Mouse (Mus musculus) intestine, embryonic 16.5 days (tissue): ENCODE measurements around the gene Rbfox2. TPM values are rescaled to one million over a fixed set of nuclear protein-coding genes. Genes with fewer than 3 reads are reported as not detected.

Experiments used
- ATAC-seq: fragments of 200-750 bp; cut with Nextera tagmentation; 2 replicates; pipeline ENCODE4 v1.8.0; 2017; ENCODE audit warnings: moderate TSS enrichment, moderate library complexity
- H3K27ac ChIP-seq: fragments of 300-500 bp; sonication (generic); 2 replicates; pipeline ENCODE4 v1.5.1; 2014; ENCODE audit warnings: mild to moderate bottlenecking, low read length
- H3K27me3 ChIP-seq: fragments of 300-500 bp; sonication (generic); replicated peaks from 2 replicates; pipeline ENCODE4 v1.6.1; 2014; ENCODE audit warnings: low read length, control low read depth, mixed read lengths; ENCODE audit not compliant: control insufficient read depth, insufficient read depth
- H3K36me3 ChIP-seq: fragments of 300-500 bp; sonication (generic); 2 replicates; pipeline ENCODE4 v1.6.1; 2014; ENCODE audit warnings: low read length, control low read depth; ENCODE audit not compliant: control insufficient read depth, insufficient read depth
- H3K4me1 ChIP-seq: fragments of 300-500 bp; sonication (generic); 2 replicates; pipeline ENCODE4 v1.6.1; 2014; ENCODE audit warnings: low read length, control low read depth, mixed read lengths; ENCODE audit not compliant: control insufficient read depth, insufficient read depth
- H3K4me2 ChIP-seq: fragments of 300-500 bp; sonication (generic); 2 replicates; pipeline ENCODE4 v1.6.1; 2014; ENCODE audit warnings: low read depth, low read length, control low read depth
- H3K4me3 ChIP-seq: fragments of 300-500 bp; sonication (generic); 2 replicates; pipeline ENCODE4 v1.5.1; 2014; ENCODE audit warnings: mild to moderate bottlenecking, low read length
- H3K9ac ChIP-seq: fragments of 300-500 bp; sonication (generic); 2 replicates; pipeline ENCODE4 v1.6.1; 2014; ENCODE audit warnings: low read depth, low read length
- H3K9me3 ChIP-seq: fragments of 300-500 bp; sonication (generic); 2 replicates; pipeline ENCODE4 v1.6.1; 2016; ENCODE audit warnings: low read length, control low read depth; ENCODE audit not compliant: control insufficient read depth
- WGBS: fragments of 180-500 bp; shearing (Covaris S2); extraction: QIAGEN DNeasy Blood & Tissue Kit; methylation state at CpG from one replicate; pipeline ENCODE4 v1.1.7; 2014; 5-methylcytosine and 5-hydroxymethylcytosine counted together
- polyA plus RNA-seq: library from polyadenylated mRNA; unstranded; fragments of >200 nt; fragmentation: Nextera tagmentation; extraction: Ambion mirVana; gene quantifications from 2 replicates; pipeline ENCODE4 v1.2.1, GENCODE M21; 2015

Rbfox2 gene
- polyA plus RNA-seq, 1 experiment from 2014 or later = 31.5 TPM

DNA sequence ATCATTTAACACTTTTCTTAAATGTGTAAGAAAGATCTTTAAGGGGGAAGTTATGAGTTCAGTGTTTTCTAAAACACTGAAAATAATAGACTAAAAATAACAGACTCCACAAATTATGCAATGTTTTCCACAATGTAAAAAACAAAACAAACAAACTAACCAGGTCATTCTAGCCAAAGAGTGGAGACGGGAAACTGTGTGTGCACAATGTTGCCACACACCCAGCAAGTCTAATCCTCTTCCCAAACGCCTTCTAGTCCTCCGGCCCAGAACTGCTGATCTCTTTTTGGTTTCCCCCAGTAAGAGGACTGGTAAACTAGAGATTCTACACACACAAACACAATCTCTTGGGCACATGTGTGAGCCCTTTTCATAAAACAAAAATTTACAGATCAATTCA, 55.1 kb downstream of the Rbfox2 start:
- Histone ChIP-seq H3K36me3 (no peaks in the 10 kb centered on the region), H3K9ac (no peak overlapping the region), H3K4me2 (no peak overlapping the region), H3K27me3 (no peaks in the 10 kb centered on the region), H3K9me3 (no peaks in the 10 kb centered on the region), H3K27ac (no peak overlapping the region), H3K4me1 (peaks cover 16% of the 10 kb centered on the region), H3K4me3 (no peak overlapping the region)
- WGBS = 78% methylated on average over 3 of the region's 3 CpGs
- no peak for ATAC-seq

DNA sequence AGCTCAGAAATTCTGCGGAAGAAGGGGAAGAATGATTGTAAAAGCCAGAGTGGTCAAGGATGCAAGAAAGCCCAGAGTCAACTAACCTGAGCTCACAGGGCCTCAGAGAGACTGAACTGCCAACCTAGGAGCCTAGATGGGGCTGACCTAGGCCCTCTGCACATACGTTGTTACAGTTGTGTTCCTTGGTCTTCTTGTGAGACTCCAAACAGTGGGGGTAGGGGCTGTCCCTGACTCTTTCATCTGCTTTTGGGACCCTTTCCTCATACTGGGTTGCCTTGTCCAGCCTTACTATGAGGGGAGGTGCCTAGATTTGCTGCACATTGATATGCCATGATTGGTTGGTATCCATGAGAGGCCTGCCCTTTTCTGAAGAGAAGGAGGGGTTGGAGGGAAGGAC, 56.0 kb downstream of the Rbfox2 start:
- H3K4me1 ChIP-seq = peaks cover 22% of the 10 kb centered on the region
- H3K9me3 ChIP-seq = no peaks in the 10 kb centered on the region
- ATAC-seq = no peak
- 87% methylated on average over 2 of the region's 2 CpGs for WGBS
- H3K4me2 ChIP-seq = no peak overlapping the region
- H3K27ac ChIP-seq = no peak overlapping the region
- no peak overlapping the region for H3K9ac ChIP-seq
- no peak overlapping the region for H3K4me3 ChIP-seq
- no peaks in the 10 kb centered on the region for H3K36me3 ChIP-seq
- no peaks in the 10 kb centered on the region for H3K27me3 ChIP-seq

DNA sequence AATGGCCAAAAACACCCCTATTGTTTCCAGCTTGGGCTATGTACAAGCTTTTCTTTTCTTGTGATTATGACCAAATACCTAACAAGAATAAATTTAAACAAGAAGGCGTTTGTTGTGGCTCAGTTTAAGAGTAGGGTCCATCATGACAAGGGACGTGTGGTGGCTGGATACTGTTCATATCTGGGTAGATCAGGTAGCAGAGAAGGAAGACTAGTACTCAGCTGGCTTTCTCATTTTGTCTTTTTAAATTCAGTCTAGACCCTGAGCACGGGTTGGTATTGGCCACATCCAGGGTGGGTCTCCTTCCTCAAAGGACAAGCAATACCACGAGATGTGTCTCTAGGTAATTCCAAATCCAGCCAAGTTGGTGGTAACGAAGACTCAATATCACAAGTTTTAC, 57.4 kb downstream of the Rbfox2 start:
- 85% methylated on average over 5 of the region's 5 CpGs for WGBS
- H3K9me3 ChIP-seq = no peaks in the 10 kb centered on the region
- H3K36me3 ChIP-seq = no peaks in the 10 kb centered on the region
- ATAC-seq = no peak
- H3K4me3 ChIP-seq = no peak overlapping the region
- H3K4me1 ChIP-seq = peaks cover 22% of the 10 kb centered on the region
- no peak overlapping the region for H3K27ac ChIP-seq
- no peak overlapping the region for H3K4me2 ChIP-seq
- no peaks in the 10 kb centered on the region for H3K27me3 ChIP-seq
- H3K9ac ChIP-seq = no peak overlapping the region

DNA sequence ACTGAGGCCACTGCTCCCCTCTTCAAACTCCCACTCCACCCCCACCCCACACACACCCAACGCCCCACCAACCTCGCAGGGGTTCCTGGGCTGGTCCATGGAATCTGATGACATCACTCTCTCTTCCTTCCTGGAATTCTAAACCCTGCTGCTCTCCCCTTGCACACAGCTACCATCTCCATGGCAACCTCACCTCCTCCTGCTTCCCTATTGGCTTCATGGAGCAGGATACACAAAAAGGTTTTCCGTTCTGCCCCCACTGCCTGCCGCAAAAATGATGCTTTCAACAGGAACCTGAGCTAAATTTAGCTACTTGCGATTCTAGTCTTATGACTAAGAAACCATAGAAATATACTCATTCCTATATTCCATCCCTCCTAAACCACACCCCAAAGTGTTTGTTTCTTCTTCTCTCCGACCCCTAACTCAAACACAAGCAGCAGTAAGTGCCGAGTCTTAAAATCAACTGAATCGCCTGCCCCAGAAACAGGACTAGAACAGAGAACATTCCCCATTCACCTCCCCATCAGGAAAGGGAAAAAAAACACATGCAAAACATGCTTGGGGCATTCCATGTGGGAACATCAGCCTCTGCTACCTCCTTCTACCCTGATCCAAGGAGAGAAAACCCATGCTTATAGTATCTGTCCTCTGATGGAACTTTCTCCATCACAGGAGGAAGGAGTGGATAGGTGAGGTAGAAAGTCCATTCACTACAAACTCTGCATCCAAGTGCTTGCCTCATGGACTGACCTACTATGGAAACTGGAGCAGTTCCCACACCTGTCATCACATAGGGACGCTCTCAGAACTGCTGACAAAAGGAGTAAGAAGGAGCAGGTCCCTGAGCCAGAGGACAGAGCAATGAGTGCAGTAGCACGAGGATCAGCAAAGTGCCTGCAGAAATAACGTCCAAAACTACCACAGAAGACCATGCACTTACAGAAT, 61.1 kb downstream of the Rbfox2 start:
- Histone ChIP-seq H3K9ac (peak overlapping the region; percentile 6; the same call in 1 of the 2 replicates), H3K4me3 (no peak overlapping the region), H3K27me3 (no peaks in the 10 kb centered on the region), H3K27ac (peak overlapping the region; percentile 33; the same call in 1 of the 2 replicates), H3K9me3 (no peaks in the 10 kb centered on the region), H3K36me3 (no peaks in the 10 kb centered on the region), H3K4me2 (no peak overlapping the region), H3K4me1 (peaks cover 21% of the 10 kb centered on the region)
- ATAC-seq = peak; percentile 74
- 19% methylated on average over 11 of the region's 11 CpGs for WGBS

DNA sequence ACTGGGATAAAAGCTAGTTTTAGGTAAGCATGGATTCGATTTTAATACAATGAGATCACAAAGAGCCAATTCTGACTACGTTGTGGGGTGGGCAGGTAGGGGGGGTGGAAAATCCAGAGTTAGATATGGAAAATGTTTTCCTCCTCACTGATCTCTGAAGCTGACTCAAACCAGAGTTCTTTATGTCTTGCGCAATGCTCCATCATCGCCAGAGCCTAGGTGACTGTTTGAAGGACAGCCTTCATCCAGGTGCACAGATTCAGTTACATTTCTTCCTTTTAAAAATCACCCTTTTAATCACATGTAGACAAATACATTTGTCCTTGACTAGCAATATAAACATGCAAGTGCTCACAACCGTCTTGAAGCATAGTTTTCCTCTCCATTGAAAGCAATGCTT, 62.2 kb downstream of the Rbfox2 start:
- no peak for ATAC-seq
- peaks cover 21% of the 10 kb centered on the region for H3K4me1 ChIP-seq
- H3K27ac ChIP-seq = no peak overlapping the region
- no peak overlapping the region for H3K4me2 ChIP-seq
- WGBS = 70% methylated on average over 5 of the region's 5 CpGs
- H3K9me3 ChIP-seq = no peaks in the 10 kb centered on the region
- no peak overlapping the region for H3K9ac ChIP-seq
- H3K27me3 ChIP-seq = no peaks in the 10 kb centered on the region
- H3K4me3 ChIP-seq = no peak overlapping the region
- H3K36me3 ChIP-seq = no peaks in the 10 kb centered on the region

DNA sequence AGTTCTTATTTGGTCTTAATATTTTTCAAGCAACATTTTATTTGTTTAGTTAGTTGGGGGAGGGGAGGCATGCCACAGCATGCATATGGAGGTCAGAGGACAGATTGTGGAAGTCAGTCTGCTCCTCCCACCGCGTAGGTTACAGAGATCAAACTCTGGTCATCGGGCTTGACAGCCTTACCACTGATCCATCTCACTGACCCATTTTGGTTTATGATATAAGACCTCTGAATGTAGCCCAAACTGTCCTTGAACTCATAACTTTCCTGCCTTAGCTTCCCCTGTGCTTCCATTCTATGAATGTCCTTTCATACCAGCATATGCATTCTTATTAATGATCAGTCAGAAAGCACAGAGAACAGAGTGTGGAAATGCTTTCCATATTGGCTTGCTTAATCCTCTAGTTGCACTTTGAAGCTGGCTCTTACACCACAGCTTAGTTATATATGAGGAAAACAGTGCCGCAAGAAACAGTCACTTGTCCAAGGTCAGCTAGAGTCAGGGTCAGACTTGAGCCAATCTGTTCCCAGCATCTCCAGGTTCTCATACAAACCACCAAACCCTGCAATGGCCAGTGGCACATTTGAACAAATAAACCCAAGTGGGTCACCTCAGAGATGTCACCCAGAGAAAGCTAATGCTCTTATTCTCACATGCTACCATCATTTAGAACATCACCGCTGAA, 62.8 kb downstream of the Rbfox2 start:
- Histone ChIP-seq H3K27ac (no peak overlapping the region), H3K9ac (no peak overlapping the region), H3K36me3 (no peaks in the 10 kb centered on the region), H3K4me1 (peaks cover 21% of the 10 kb centered on the region), H3K4me2 (no peak overlapping the region), H3K9me3 (no peaks in the 10 kb centered on the region), H3K4me3 (no peak overlapping the region), H3K27me3 (no peaks in the 10 kb centered on the region)
- ATAC-seq = no peak
- WGBS = 87% methylated on average over 5 of the region's 5 CpGs

DNA sequence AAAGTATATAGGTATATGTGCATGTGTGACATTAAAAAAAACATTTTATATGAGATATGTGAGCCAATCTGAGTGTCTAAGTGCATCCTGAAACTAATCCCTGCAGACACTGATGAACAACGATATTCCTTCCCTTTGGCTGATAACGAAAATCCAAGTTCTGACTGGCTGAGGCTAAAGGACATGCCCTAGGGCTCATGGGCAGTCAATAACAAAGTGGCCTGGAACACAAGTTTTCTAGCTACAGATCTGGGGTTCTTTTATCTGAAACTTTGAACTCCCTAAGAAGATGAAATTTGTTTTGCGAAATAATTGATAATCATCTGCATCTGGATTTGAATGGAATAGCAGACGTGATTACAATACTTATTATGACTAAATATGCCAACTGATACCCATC, 66.2 kb downstream of the Rbfox2 start:
- no peak overlapping the region for H3K4me2 ChIP-seq
- H3K4me1 ChIP-seq = peaks cover 23% of the 10 kb centered on the region
- H3K9me3 ChIP-seq = no peaks in the 10 kb centered on the region
- no peaks in the 10 kb centered on the region for H3K36me3 ChIP-seq
- no peak for ATAC-seq
- 82% methylated on average over 4 of the region's 4 CpGs for WGBS
- no peak overlapping the region for H3K4me3 ChIP-seq
- no peaks in the 10 kb centered on the region for H3K27me3 ChIP-seq
- H3K27ac ChIP-seq = no peak overlapping the region
- no peak overlapping the region for H3K9ac ChIP-seq

DNA sequence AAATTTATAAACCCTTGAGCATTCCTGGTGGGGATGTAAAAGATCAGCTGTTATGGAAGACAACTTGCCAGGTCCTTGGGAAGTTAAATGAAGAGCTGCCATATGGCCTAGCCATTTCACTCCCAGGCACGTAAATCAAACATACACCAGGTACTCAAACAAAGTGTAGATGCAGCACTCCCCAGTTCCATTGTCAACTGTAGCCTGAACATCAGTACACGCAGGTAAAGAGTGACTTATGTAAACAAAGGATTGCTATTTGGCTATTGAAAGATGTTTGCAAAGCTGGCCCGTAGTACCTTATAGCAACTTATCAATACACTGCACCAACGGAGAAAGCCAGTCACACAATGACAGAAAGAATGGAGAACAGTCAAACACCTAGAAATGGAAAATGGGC, 67.2 kb downstream of the Rbfox2 start:
- Histone ChIP-seq H3K9me3 (no peaks in the 10 kb centered on the region), H3K36me3 (no peaks in the 10 kb centered on the region), H3K27ac (no peak overlapping the region), H3K27me3 (no peaks in the 10 kb centered on the region), H3K4me1 (peaks cover 24% of the 10 kb centered on the region), H3K4me2 (no peak overlapping the region), H3K9ac (no peak overlapping the region), H3K4me3 (no peak overlapping the region)
- ATAC-seq = no peak
- WGBS = 54% methylated on average over 4 of the region's 4 CpGs

DNA sequence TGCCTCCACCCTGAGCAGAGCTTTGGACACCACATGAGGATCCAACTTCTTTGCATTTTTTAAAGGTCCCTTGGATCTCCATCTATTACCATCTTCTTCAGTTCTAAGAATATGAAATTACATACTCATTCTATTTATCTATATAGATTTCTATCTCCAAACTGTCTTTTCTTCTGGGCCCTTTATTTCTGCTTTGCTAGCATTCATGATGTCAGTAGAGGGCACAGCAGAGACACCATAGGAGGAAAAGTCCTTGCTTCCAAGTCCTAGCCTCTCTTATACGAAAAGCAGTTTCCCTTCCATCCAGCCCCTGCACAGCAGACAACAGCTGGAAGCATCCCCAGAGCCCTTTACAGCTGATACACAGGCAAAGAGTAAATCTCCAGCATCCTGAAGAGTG, 69.1 kb downstream of the Rbfox2 start:
- ATAC-seq = no peak
- no peaks in the 10 kb centered on the region for H3K36me3 ChIP-seq
- H3K4me2 ChIP-seq = no peak overlapping the region
- H3K27me3 ChIP-seq = no peaks in the 10 kb centered on the region
- H3K4me3 ChIP-seq = no peak overlapping the region
- no peaks in the 10 kb centered on the region for H3K9me3 ChIP-seq
- peaks cover 27% of the 10 kb centered on the region for H3K4me1 ChIP-seq
- WGBS = 43% methylated on average over 1 of the region's 1 CpGs
- H3K9ac ChIP-seq = no peak overlapping the region
- H3K27ac ChIP-seq = no peak overlapping the region
